In the genomic region with DNA sequence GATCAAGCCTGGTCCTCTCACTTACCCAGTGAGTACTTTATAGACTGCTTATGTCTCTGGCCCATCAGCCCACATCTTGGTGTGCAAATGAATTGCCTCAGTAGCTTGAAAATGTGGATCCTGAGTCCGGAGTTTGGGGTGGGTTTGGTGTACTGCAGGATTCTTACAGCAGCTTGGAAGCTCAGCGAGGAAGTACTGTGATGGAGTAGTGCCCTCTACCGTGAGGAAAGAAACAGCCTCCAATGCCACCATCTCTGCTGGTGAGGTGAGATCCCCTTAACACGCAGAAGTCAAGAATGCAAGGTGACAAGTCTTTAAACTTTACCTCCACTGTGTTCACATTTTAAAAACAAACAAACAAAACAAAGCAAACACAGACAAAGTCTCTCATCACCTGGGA, we compare ENCODE assay signal across 9 mouse cellular contexts.
DNase-seq lines count a peak whose midpoint lies in the region; ATAC-seq and TF ChIP-seq lines count a peak whose summit lies in the region.
"Had no signal": no experiment of that assay in that cellular context is flagged by ENCODE, and none has a peak within 500 bp of the region (broad histone marks: within the 10 kb centered on the region; RNA-seq: fewer than 3 reads in every experiment).

No protein-coding gene starts in this region.

- 20% methylated on average over 4 of the region's 4 CpGs for WGBS in bone marrow, adult 2 months

- H3K4me1 ChIP-seq in bone marrow, adult 2 months (ENCODE audit: control insufficient read depth, insufficient read depth, low read length) = no peaks in the 10 kb centered on the region

- TF ChIP-seq POLR2A in bone marrow, adult 2 months (IDR thresholded peaks at IDR 0.05; ENCODE audit: borderline replicate concordance, control insufficient read depth, low read depth, low read length) = no peak

- ATAC-seq in megakaryocyte-erythroid progenitor cell, adult 5-6 weeks (replicated peaks; ENCODE audit: low FRiP score, low TSS enrichment, poor library complexity, severe bottlenecking) = no peak

- DNase-seq in kidney, adult 18-20 months = peak; percentile 33
- DNase-seq in kidney, adult 11 months = no peak
- DNase-seq in frontal cortex, postnatal 36 days (ENCODE audit: low spot score in 2 of 2) = peak; percentile 49 to 61
- DNase-seq in lung, postnatal 10 days = peak; percentile 60
- DNase-seq in urinary bladder, postnatal 25 days (ENCODE audit: low spot score) = no peak
- DNase-seq in urinary bladder, postnatal 36 days (ENCODE audit: low spot score in 2 of 2) = no peak

- H3K4me3 ChIP-seq in bone marrow, adult 2 months (replicated peaks; ENCODE audit: control insufficient read depth, low read depth, low read length) = no peak overlapping the region
- H3K4me3 ChIP-seq: megakaryocyte, embryonic 14.5 days had no signal

- TF ChIP-seq CTCF in bone marrow, adult 2 months (IDR thresholded peaks at IDR 0.05; ENCODE audit: control insufficient read depth, insufficient read depth, low read length) = peak; percentile 48

- H3K27ac ChIP-seq in bone marrow, adult 2 months (ENCODE audit: control insufficient read depth, insufficient read depth, low read depth, low read length, poor library complexity) = no peak overlapping the region

Comparison
In these comparisons a context has a peak if more than half of its experiments do, and no peak if none do; other contexts are left out.
1. DNase-seq: peak in kidney, adult 18-20 months (single experiment), frontal cortex, postnatal 36 days (2 of 2) and lung, postnatal 10 days (single experiment); none in kidney, adult 11 months (single experiment), urinary bladder, postnatal 25 days (single experiment) and urinary bladder, postnatal 36 days (0 of 2).